Comparison of ENCODE assay signal across 8 mouse cellular contexts in the genomic region with DNA sequence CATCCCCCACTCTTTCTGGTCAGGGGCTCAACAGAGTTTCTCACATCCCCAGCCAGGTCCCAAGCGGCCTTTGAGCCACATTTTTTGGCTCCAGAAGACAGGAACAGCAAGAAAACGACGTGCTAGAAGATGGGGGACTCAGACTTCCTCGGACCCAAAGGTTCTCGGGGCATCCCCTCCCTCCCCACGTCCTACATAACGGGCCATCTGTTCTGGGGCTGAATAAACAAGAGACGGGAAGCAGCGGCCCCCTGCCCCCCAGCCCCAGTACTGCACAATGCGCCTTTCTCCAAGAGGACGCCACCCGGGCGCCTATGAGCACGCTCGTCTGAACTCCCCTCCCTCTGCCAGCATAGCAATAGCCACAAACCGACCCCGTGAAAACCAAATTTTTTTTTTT. TPM values are rescaled to one million over a fixed set of nuclear protein-coding genes. Genes with fewer than 3 reads are reported as not detected.
DNase-seq lines count a peak whose midpoint lies in the region; ATAC-seq and TF ChIP-seq lines count a peak whose summit lies in the region.

A gene (minus strand): TSS at position 76 of the 400 bp plus-strand sequence.

- no peak for TF ChIP-seq EP300 in liver, embryonic 14.5 days (IDR thresholded peaks at IDR 0.05; ENCODE audit: low read depth)

- intact Hi-C loops in heart, postnatal 10 days (cut with DNase I): loop anchor here (5.0 kb wide), 2 partner anchors 257 to 287 kb away; no protein-coding TSS in a partner anchor

- WGBS in heart, embryonic 13.5 days: 2% methylated on average over 17 of the region's 17 CpGs
- WGBS in hindbrain, embryonic 13.5 days: under 1% methylated on average over 17 of the region's 17 CpGs
- 2% methylated on average over 17 of the region's 17 CpGs for WGBS in liver, embryonic 14.5 days (ENCODE audit: insufficient replicate concordance)

- peak within 1 kb of the TSS; percentile 76 for H3K9ac ChIP-seq in heart, embryonic 13.5 days
- peak within 1 kb of the TSS; percentile 65 for H3K9ac ChIP-seq in hindbrain, embryonic 13.5 days
- H3K9ac ChIP-seq in liver, embryonic 14.5 days (replicated peaks): no peak within 1 kb of the TSS

- no peak for ATAC-seq in heart, embryonic 13.5 days (ENCODE audit: extremely low read depth, insufficient number of reproducible peaks, low FRiP score, low TSS enrichment)
- ATAC-seq in hindbrain, embryonic 13.5 days (ENCODE audit: low FRiP score): peak; percentile 55; the same call in 1 of the 2 replicates
- ATAC-seq in liver, embryonic 14.5 days (ENCODE audit: insufficient read depth): no peak
- no peak for ATAC-seq in inflammation-experienced regulatory T-cells, adult 6 months

- no peak for TF ChIP-seq CTCF in cortical plate, adult 2 months (IDR thresholded peaks at IDR 0.05; ENCODE audit: extremely low read depth, insufficient read depth, low read length)
- no peak for TF ChIP-seq CTCF in liver, embryonic 14.5 days (IDR thresholded peaks at IDR 0.05; ENCODE audit: low read depth)

- peak within 1 kb of the TSS; percentile 62 for H3K27ac ChIP-seq in heart, embryonic 13.5 days (replicated peaks)
- H3K27ac ChIP-seq in cortical plate, adult 2 months (ENCODE audit: insufficient read depth, low read length): no peak within 1 kb of the TSS
- peak within 1 kb of the TSS; percentile 71 for H3K27ac ChIP-seq in hindbrain, embryonic 13.5 days
- H3K27ac ChIP-seq in liver, embryonic 14.5 days: no peak within 1 kb of the TSS

- peaks cover 78% of the 10 kb centered on the region for H3K27me3 ChIP-seq in heart, embryonic 13.5 days (replicated peaks)
- peaks cover 48% of the 10 kb centered on the region for H3K27me3 ChIP-seq in hindbrain, embryonic 13.5 days
- H3K27me3 ChIP-seq in liver, embryonic 14.5 days (ENCODE audit: control insufficient read depth, insufficient read depth, low read length): peaks cover 13% of the 10 kb centered on the region

- no peaks in the 10 kb centered on the region for H3K9me3 ChIP-seq in heart, embryonic 13.5 days
- no peaks in the 10 kb centered on the region for H3K9me3 ChIP-seq in hindbrain, embryonic 13.5 days
- no peaks in the 10 kb centered on the region for H3K9me3 ChIP-seq in liver, embryonic 14.5 days (ENCODE audit: control insufficient read depth, low read length)

- no peak for TF ChIP-seq POLR2A in cortical plate, adult 2 months (IDR thresholded peaks at IDR 0.05; ENCODE audit: extremely low read depth, insufficient read depth, low read length)

- peaks cover 27% of the 10 kb centered on the region for H3K4me1 ChIP-seq in heart, embryonic 13.5 days
- no peaks in the 10 kb centered on the region for H3K4me1 ChIP-seq in cortical plate, adult 2 months (ENCODE audit: control insufficient read depth, insufficient read depth, low read length)
- peaks cover 26% of the 10 kb centered on the region for H3K4me1 ChIP-seq in hindbrain, embryonic 13.5 days (replicated peaks)
- 0 out of 4 replicates have a peak, but pooled peaks cover 0 to 2% of the 10 kb centered on the region in 2 experiments for H3K4me1 ChIP-seq in liver, embryonic 14.5 days (replicated peaks; ENCODE audit: control insufficient read depth in 2 of 2, insufficient read depth in 2 of 2, low read length in 1 of 2)

- H3K4me2 ChIP-seq in heart, embryonic 13.5 days: peak within 1 kb of the TSS; percentile 83
- peak within 1 kb of the TSS; percentile 68 for H3K4me2 ChIP-seq in hindbrain, embryonic 13.5 days
- peak within 1 kb of the TSS; percentile 14; the same call in 1 of the 2 replicates for H3K4me2 ChIP-seq in liver, embryonic 14.5 days (ENCODE audit: low read depth)

- no peaks in the 10 kb centered on the region for H3K36me3 ChIP-seq in heart, embryonic 13.5 days
- no peaks in the 10 kb centered on the region for H3K36me3 ChIP-seq in hindbrain, embryonic 13.5 days
- H3K36me3 ChIP-seq in liver, embryonic 14.5 days (replicated peaks; ENCODE audit: control insufficient read depth, insufficient read depth, low read depth): no peaks in the 10 kb centered on the region

- peak within 1 kb of the TSS; percentile 59 for H3K4me3 ChIP-seq in heart, embryonic 13.5 days
- H3K4me3 ChIP-seq in cortical plate, adult 2 months (ENCODE audit: insufficient read depth, low read length): peak within 1 kb of the TSS; percentile 35
- peak within 1 kb of the TSS; percentile 50 for H3K4me3 ChIP-seq in hindbrain, embryonic 13.5 days
- peak within 1 kb of the TSS; percentile 3 to 16; a peak in 3 of 4 replicates for H3K4me3 ChIP-seq in liver, embryonic 14.5 days (ENCODE audit: insufficient read depth in 1 of 2, low read depth in 2 of 2, low read length in 2 of 2)

- no peak for DNase-seq in heart, postnatal 10 days
- peak; percentile 38 for DNase-seq in ES-CJ7 (ENCODE audit: low read depth, low spot score)
- no peak for DNase-seq in liver, embryonic 14.5 days (ENCODE audit: low read depth in 3 of 3, low spot score in 3 of 3)
- peak; percentile 51 for DNase-seq in right cerebral cortex, postnatal 14 days

RNA-seq across cellular contexts. Expression of the gene that starts here (rescaled TPM):
- polyA plus RNA-seq in heart, embryonic 13.5 days (2015; fragmentation: Nextera tagmentation; extraction: Ambion mirVana): 0.90 and 1.8 TPM in 2 replicates
- total RNA-seq in heart, postnatal 10 days (2021): under 1 TPM; 0.45 to 0.77 TPM
- polyA plus RNA-seq in cortical plate, adult 2 months (2012; rRNA removed): 0.33 and 1.5 TPM in 2 replicates
- polyA plus RNA-seq in hindbrain, embryonic 13.5 days (2015; fragmentation: Nextera tagmentation; extraction: Ambion mirVana): 0.49 and 0.92 TPM in 2 replicates
- polyA plus RNA-seq in liver, embryonic 14.5 days (2012; rRNA removed): 5.0 and 10.1 TPM in 2 replicates
- polyA plus RNA-seq in liver, embryonic 14.5 days (2014; fragmentation: Nextera tagmentation; extraction: Ambion mirVana): 19.9 and 20.8 TPM in 2 replicates
- 1 to 10 TPM; 3.3 to 7.1 (median 3.8) TPM for polyA plus RNA-seq in inflammation-experienced regulatory T-cells, adult 6 months (2017; shearing (Covaris generic))

Comparison
In these comparisons a context has a peak if more than half of its experiments do, and no peak if none do; other contexts are left out.
1. Peak in ATAC-seq, H3K4me3 ChIP-seq, H3K27ac ChIP-seq, H3K9ac ChIP-seq and H3K4me2 ChIP-seq in hindbrain, embryonic 13.5 days; RNA of the gene not detected or under 1 TPM.
2. H3K4me2 ChIP-seq: peak in every context shown above with its lines; median percentile 83 in heart, embryonic 13.5 days; 68 in hindbrain, embryonic 13.5 days; 14 in liver, embryonic 14.5 days.
3. DNase-seq: peak in ES-CJ7 (single experiment) and right cerebral cortex, postnatal 14 days (single experiment); none in heart, postnatal 10 days (0 of 2) and liver, embryonic 14.5 days (0 of 3).
4. Peak in every context shown above with its lines, with median percentiles within 50 percentile points of each other: H3K4me3 ChIP-seq.